Mouse (Mus musculus): ENCODE measurements around the gene Pik3r2.
A peak's percentile ranks its signal among the peaks of the same experiment; 100 is the strongest.

Gene Pik3r2

GRCm38 (mm10) chr8:70757523-70758307 lies 18.8 kb downstream of the Pik3r2 start:
- DNase-seq (ENCODE audit: low read depth, low spot score): no peak

GRCm38 (mm10) chr8:70756476-70757040 lies 20.0 kb downstream of the Pik3r2 start:
- DNase-seq (ENCODE audit: low read depth, low spot score): no peak

GRCm38 (mm10) chr8:70755661-70756475 lies 20.6 kb downstream of the Pik3r2 start:
- DNase-seq (ENCODE audit: low read depth, low spot score): no peak

- no peak for DNase-seq (ENCODE audit: low read depth, low spot score)
Observed at GRCm38 (mm10) chr8:70754871-70755660, 21.4 kb downstream of the Pik3r2 start.

- DNase-seq (ENCODE audit: low read depth, low spot score): peak; percentile 98
Observed at GRCm38 (mm10) chr8:70754043-70754870, 22.3 kb downstream of the Pik3r2 start, which contains the start of gene Rab3a. TSS of gene Rab3a (plus strand) at chr8:70754679.

GRCm38 (mm10) chr8:70753151-70753550 lies 23.4 kb downstream of the Pik3r2 start:
- DNase-seq (ENCODE audit: low read depth, low spot score): no peak

- DNase-seq (ENCODE audit: low read depth, low spot score): peak; percentile 67
Observed at GRCm38 (mm10) chr8:70752000-70752764, 24.3 kb downstream of the Pik3r2 start.

GRCm38 (mm10) chr8:70750128-70750680 lies 26.3 kb downstream of the Pik3r2 start:
- no peak for DNase-seq (ENCODE audit: low read depth, low spot score)

GRCm38 (mm10) chr8:70749097-70749674 lies 27.3 kb downstream of the Pik3r2 start:
- DNase-seq (ENCODE audit: low read depth, low spot score): no peak

- no peak for DNase-seq (ENCODE audit: low read depth, low spot score)
Observed at GRCm38 (mm10) chr8:70748246-70749096, 28.0 kb downstream of the Pik3r2 start.

GRCm38 (mm10) chr8:70747211-70747890 lies 29.2 kb downstream of the Pik3r2 start:
- DNase-seq (ENCODE audit: low read depth, low spot score): no peak

GRCm38 (mm10) chr8:70746676-70747075 lies 29.8 kb downstream of the Pik3r2 start:
- DNase-seq (ENCODE audit: low read depth, low spot score): no peak

GRCm38 (mm10) chr8:70745691-70746220 lies 30.8 kb downstream of the Pik3r2 start:
- DNase-seq (ENCODE audit: low read depth, low spot score): no peak

- DNase-seq (ENCODE audit: low read depth, low spot score): no peak
Observed at GRCm38 (mm10) chr8:70744806-70745205, 31.7 kb downstream of the Pik3r2 start.

GRCm38 (mm10) chr8:70743656-70744590 lies 32.6 kb downstream of the Pik3r2 start:
- no peak for DNase-seq (ENCODE audit: low read depth, low spot score)

GRCm38 (mm10) chr8:70742981-70743655 lies 33.4 kb downstream of the Pik3r2 start:
- no peak for DNase-seq (ENCODE audit: low read depth, low spot score)
